Mouse (Mus musculus): ENCODE measurements around the gene Mtmr6. TPM values are rescaled to one million over a fixed set of nuclear protein-coding genes. Genes with fewer than 3 reads are reported as not detected.

Gene Mtmr6
- total and polyA plus RNA-seq, 3 experiments = 21.3 to 29.1 TPM; not detected in 1

GRCm38 (mm10) chr14:60295531-60295930, 30.5 kb downstream of the Mtmr6 start:
- H3K79me2 ChIP-seq (ENCODE audit: control insufficient read depth, insufficient read depth, low read length, poor library complexity) = no peaks in the 10 kb centered on the region
- TF ChIP-seq MAX (IDR thresholded peaks at IDR 0.05; ENCODE audit: low read length) = no peak
- TF ChIP-seq RAD21 (IDR thresholded peaks at IDR 0.05; ENCODE audit: low read depth, low read length) = no peak
- no peak for TF ChIP-seq NELFE (IDR thresholded peaks at IDR 0.05; ENCODE audit: low read depth, low read length)
- no peak for TF ChIP-seq ZNF384 (IDR thresholded peaks at IDR 0.05; ENCODE audit: low read depth, low read length)
- no peak for TF ChIP-seq USF2 (IDR thresholded peaks at IDR 0.05; ENCODE audit: borderline replicate concordance in 1 of 2, insufficient read depth in 1 of 2, low read depth in 1 of 2, low read length in 2 of 2)
- TF ChIP-seq ZKSCAN1 (IDR thresholded peaks at IDR 0.05; ENCODE audit: low read depth, low read length) = no peak
- peaks cover 3% of the 10 kb centered on the region in 2 experiments; a peak in 3 of 4 replicates for H3K4me1 ChIP-seq (ENCODE audit: control insufficient read depth in 1 of 2, insufficient read depth in 2 of 2, low read length in 2 of 2)
- peaks cover 7 to 18% of the 10 kb centered on the region in 2 experiments for H3K36me3 ChIP-seq (ENCODE audit: control insufficient read depth in 1 of 2, insufficient read depth in 2 of 2, low read length in 2 of 2)
- H3K27ac ChIP-seq (ENCODE audit: control insufficient read depth, low read depth, low read length) = no peak overlapping the region
- H3K9me3 ChIP-seq (replicated peaks; ENCODE audit: insufficient read depth, low read length) = no peaks in the 10 kb centered on the region
- H3K4me3 ChIP-seq (ENCODE audit: control insufficient read depth in 1 of 2, insufficient read depth in 1 of 2, low read depth in 2 of 2, low read length in 2 of 2) = no peak overlapping the region
- H3K9ac ChIP-seq (ENCODE audit: control insufficient read depth, low read depth, low read length, poor library complexity, severe bottlenecking) = no peak overlapping the region
- no peaks in the 10 kb centered on the region for H3K27me3 ChIP-seq (ENCODE audit: control insufficient read depth in 1 of 2, insufficient read depth in 2 of 2, low read length in 2 of 2)
- DNase-seq (ENCODE audit: low read depth, low spot score) = no peak

GRCm38 (mm10) chr14:60300224-60300991, 35.4 kb downstream of the Mtmr6 start:
- Histone ChIP-seq H3K79me2 (ENCODE audit: control insufficient read depth, insufficient read depth, low read length, poor library complexity) (no peaks in the 10 kb centered on the region), H3K27me3 (ENCODE audit: control insufficient read depth in 1 of 2, insufficient read depth in 2 of 2, low read length in 2 of 2) (no peaks in the 10 kb centered on the region), H3K9me3 (replicated peaks; ENCODE audit: insufficient read depth, low read length) (no peaks in the 10 kb centered on the region), H3K27ac (ENCODE audit: control insufficient read depth, low read depth, low read length) (no peak overlapping the region), H3K4me3 (ENCODE audit: control insufficient read depth in 1 of 2, insufficient read depth in 1 of 2, low read depth in 2 of 2, low read length in 2 of 2) (no peak overlapping the region), H3K36me3 (ENCODE audit: control insufficient read depth in 1 of 2, insufficient read depth in 2 of 2, low read length in 2 of 2) (peaks cover 0 to 11% of the 10 kb centered on the region in 2 experiments; a peak in 2 of 4 replicates), H3K9ac (ENCODE audit: control insufficient read depth, low read depth, low read length, poor library complexity, severe bottlenecking) (no peak overlapping the region), H3K4me1 (ENCODE audit: control insufficient read depth in 1 of 2, insufficient read depth in 2 of 2, low read length in 2 of 2) (no peaks in the 10 kb centered on the region)
- DNase-seq (ENCODE audit: low read depth, low spot score) = no peak
- TF ChIP-seq SIN3A (IDR thresholded peaks at IDR 0.05; ENCODE audit: low read length) (no peak), USF1 (IDR thresholded peaks at IDR 0.05; ENCODE audit: low read depth, low read length) (no peak), MAX (IDR thresholded peaks at IDR 0.05; ENCODE audit: low read length) (no peak), UBTF (IDR thresholded peaks at IDR 0.05; ENCODE audit: borderline replicate concordance, insufficient read depth, low read depth, low read length) (no peak), E2F4 (IDR thresholded peaks at IDR 0.05; ENCODE audit: borderline replicate concordance, low read depth, low read length) (no peak), MXI1 (IDR thresholded peaks at IDR 0.05; ENCODE audit: low read depth, low read length) (no peak), CHD2 (IDR thresholded peaks at IDR 0.05; ENCODE audit: low read length) (no peak), NRF1 (IDR thresholded peaks at IDR 0.05; ENCODE audit: insufficient read depth, low read depth, low read length, poor library complexity, severe bottlenecking) (no peak), NELFE (IDR thresholded peaks at IDR 0.05; ENCODE audit: low read depth, low read length) (no peak), MYB (IDR thresholded peaks at IDR 0.05; ENCODE audit: low read depth, low read length) (no peak), RAD21 (IDR thresholded peaks at IDR 0.05; ENCODE audit: low read depth, low read length) (no peak), EP300 (IDR thresholded peaks at IDR 0.05; ENCODE audit: low read depth in 1 of 2, low read length in 2 of 2) (no peak), MAFK (IDR thresholded peaks at IDR 0.05; ENCODE audit: borderline replicate concordance, low read depth, low read length) (no peak), POLR2AphosphoS2 (IDR thresholded peaks at IDR 0.05; ENCODE audit: low read length) (no peak), HCFC1 (IDR thresholded peaks at IDR 0.05; ENCODE audit: low read depth, low read length) (no peak), ZC3H11A (IDR thresholded peaks at IDR 0.05; ENCODE audit: low read depth, low read length) (no peak), TAL1 (IDR thresholded peaks at IDR 0.05; ENCODE audit: low read length) (no peak)
